Mouse (Mus musculus) lung, adult 2 months (tissue): ENCODE measurements at regions not wholly inside any gene's neighbourhood (a gene's known extent, or its start where the extent isn't known, plus 50 kb on each side); places are given as distances from the start of the nearest gene placed in this dataset.

Experiments
- CTCF ChIP-seq: fragments of 200-500 bp; IDR thresholded peaks from 2 replicates; pipeline ENCODE4 v1.5.1; 2011; ENCODE audit warnings: mild to moderate bottlenecking, low read length, control low read depth; ENCODE audit not compliant: insufficient read depth
- POLR2A ChIP-seq: fragments of 200-500 bp; IDR thresholded peaks from 2 replicates; pipeline ENCODE4 v1.6.1; 2011; ENCODE audit warnings: low read depth, mild to moderate bottlenecking, control low read depth, low read length, borderline replicate concordance; ENCODE audit errors: extremely low read depth

DNA sequence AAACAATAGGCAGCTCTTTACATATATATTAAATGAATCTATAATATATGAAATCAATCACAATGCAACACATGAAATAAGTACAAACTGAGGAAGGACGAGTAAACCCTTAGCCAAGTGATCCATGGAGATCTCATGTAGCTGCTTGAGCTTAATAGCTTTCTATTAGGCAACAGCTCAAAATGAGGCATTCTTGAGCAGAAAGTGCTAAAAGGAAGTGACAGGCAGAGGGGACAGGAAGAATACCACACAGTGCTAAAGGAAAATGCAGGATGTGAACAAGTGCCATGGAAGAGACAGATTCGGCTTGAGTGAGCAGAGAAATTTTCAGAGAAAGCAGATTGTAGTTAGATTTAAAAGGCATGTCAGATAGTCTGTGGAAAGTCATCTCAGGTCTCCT is 436.3 kb upstream of the Mef2c start:
- TF ChIP-seq POLR2A, result no peak
- TF ChIP-seq CTCF, result no peak
